Mouse (Mus musculus) colon, adult 2 months (tissue): ENCODE results near the gene Gimd1. TPM values are rescaled to one million over a fixed set of nuclear protein-coding genes. Genes with fewer than 3 reads are reported as not detected.

Experiments used
- polyA plus RNA-seq: library from polyadenylated mRNA; depleted of rRNA; stranded (reverse); fragments of >200 nt; gene quantifications from 2 replicates; pipeline ENCODE4 v1.2.3, GENCODE M21; 2012; rRNA removed

Gene Gimd1
- polyA plus RNA-seq = not detected in 2 replicates

GRCm38 (mm10) chr3:132629601-132630239 is at the start of gene Gimd1:
Gene Gimd1, plus strand, starts transcription at chr3:132629820.

GRCm38 (mm10) chr3:132683447-132684230 is 54.0 kb downstream of the Gimd1 start, which contains the start of gene Tbck:
Gene Tbck, plus strand, starts transcription at chr3:132684144.

GRCm38 (mm10) chr3:132684231-132684928 is 54.8 kb downstream of the Gimd1 start, which contains the start of gene Aimp1:
Gene Aimp1, minus strand, starts transcription at chr3:132684370.

Other genes with a start within 250 kb of the Gimd1 start
- gene Tbck, start 54.3 kb downstream of the Gimd1 start, polyA plus RNA-seq = 2.4 and 2.5 TPM in 2 replicates
- gene Aimp1, start 54.5 kb downstream of the Gimd1 start, polyA plus RNA-seq = 7.1 TPM in 2 replicates